Mouse (Mus musculus) heart, postnatal 0 days (tissue): ENCODE data around the gene Msrb1.

ENCODE experiments used
- CTCF ChIP-seq: IDR thresholded peaks from 2 replicates; pipeline ENCODE4 v1.5.1; 2016; ENCODE audit warnings: antibody characterized with exemption, control low read depth, low read depth
- EP300 ChIP-seq: IDR thresholded peaks from 2 replicates; pipeline ENCODE4 v1.6.1; 2016; ENCODE audit warnings: antibody characterized with exemption, low read depth

DNA sequence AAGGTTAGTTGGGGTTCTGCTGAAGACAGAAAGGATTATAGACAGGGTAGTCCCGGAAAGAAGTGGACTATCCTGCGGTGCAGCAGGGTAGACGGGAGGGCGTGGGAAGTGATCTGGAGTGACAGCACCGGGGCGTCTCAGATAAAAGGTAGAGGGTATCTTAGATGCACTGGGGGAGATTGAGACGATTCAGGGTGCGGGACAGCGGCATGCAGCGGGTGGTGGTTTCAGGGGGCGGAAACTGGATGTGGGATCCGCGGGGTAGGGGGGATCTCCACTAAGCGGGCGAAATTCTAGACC is 12.6 kb upstream of the Msrb1 start:
- TF ChIP-seq EP300 = no peak
- TF ChIP-seq CTCF = no peak
